Mouse (Mus musculus): ENCODE measurements around the gene Fam78a. TPM values are rescaled to one million over a fixed set of nuclear protein-coding genes. Genes with fewer than 3 reads are reported as not detected.

Fam78a gene
- polyA plus RNA-seq, 1 experiment from 2014 or later, result 0.45 TPM

GRCm38 (mm10) chr2:32081296-32081929, 3.2 kb downstream of the Fam78a start:
- Histone ChIP-seq H3K27me3 (ENCODE audit: control insufficient read depth, insufficient read depth, low read depth, low read length) (peaks cover 33% of the 10 kb centered on the region), H3K36me3 (ENCODE audit: control insufficient read depth, insufficient read depth, low read length) (no peaks in the 10 kb centered on the region), H3K4me3 (ENCODE audit: low read depth, low read length) (no peak overlapping the region), H3K9ac (ENCODE audit: low read depth, low read length) (no peak overlapping the region), H3K4me2 (ENCODE audit: low read length) (no peak overlapping the region), H3K27ac (ENCODE audit: low read length) (no peak overlapping the region), H3K9me3 (replicated peaks; ENCODE audit: control insufficient read depth, low read length, poor library complexity, severe bottlenecking) (no peaks in the 10 kb centered on the region), H3K4me1 (ENCODE audit: control insufficient read depth, insufficient read depth, low read length) (peaks cover 12% of the 10 kb centered on the region; the same call in 1 of the 2 replicates)
- WGBS, result 84% methylated on average over 14 of the region's 14 CpGs
- ATAC-seq, result no peak

- H3K4me2 ChIP-seq (ENCODE audit: low read length), result no peak overlapping the region
- H3K27me3 ChIP-seq (ENCODE audit: control insufficient read depth, insufficient read depth, low read depth, low read length), result peaks cover 33% of the 10 kb centered on the region
- H3K4me1 ChIP-seq (ENCODE audit: control insufficient read depth, insufficient read depth, low read length), result peaks cover 12% of the 10 kb centered on the region; the same call in 1 of the 2 replicates
- ATAC-seq, result no peak
- H3K4me3 ChIP-seq (ENCODE audit: low read depth, low read length), result no peak overlapping the region
- no peaks in the 10 kb centered on the region for H3K9me3 ChIP-seq (replicated peaks; ENCODE audit: control insufficient read depth, low read length, poor library complexity, severe bottlenecking)
- 88% methylated on average over 3 of the region's 3 CpGs for WGBS
- H3K27ac ChIP-seq (ENCODE audit: low read length), result no peak overlapping the region
- no peaks in the 10 kb centered on the region for H3K36me3 ChIP-seq (ENCODE audit: control insufficient read depth, insufficient read depth, low read length)
- no peak overlapping the region for H3K9ac ChIP-seq (ENCODE audit: low read depth, low read length)
These were observed 4.0 kb downstream of the Fam78a start for GRCm38 (mm10) chr2:32080681-32081080.

- Histone ChIP-seq H3K9ac (ENCODE audit: low read depth, low read length) (no peak overlapping the region), H3K27me3 (ENCODE audit: control insufficient read depth, insufficient read depth, low read depth, low read length) (peaks cover 26% of the 10 kb centered on the region), H3K9me3 (replicated peaks; ENCODE audit: control insufficient read depth, low read length, poor library complexity, severe bottlenecking) (no peaks in the 10 kb centered on the region), H3K4me1 (ENCODE audit: control insufficient read depth, insufficient read depth, low read length) (peaks cover 12% of the 10 kb centered on the region; the same call in 1 of the 2 replicates), H3K36me3 (ENCODE audit: control insufficient read depth, insufficient read depth, low read length) (no peaks in the 10 kb centered on the region), H3K4me3 (ENCODE audit: low read depth, low read length) (no peak overlapping the region), H3K4me2 (ENCODE audit: low read length) (no peak overlapping the region), H3K27ac (ENCODE audit: low read length) (no peak overlapping the region)
- WGBS, result 90% methylated on average over 14 of the region's 14 CpGs
- ATAC-seq, result no peak
These were observed 5.4 kb downstream of the Fam78a start for GRCm38 (mm10) chr2:32079191-32079725.

GRCm38 (mm10) chr2:32078522-32078921, 6.1 kb downstream of the Fam78a start:
- no peak overlapping the region for H3K9ac ChIP-seq (ENCODE audit: low read depth, low read length)
- peaks cover 6% of the 10 kb centered on the region; the same call in 1 of the 2 replicates for H3K4me1 ChIP-seq (ENCODE audit: control insufficient read depth, insufficient read depth, low read length)
- no peak for ATAC-seq
- 52% methylated on average over 8 of the region's 8 CpGs for WGBS
- H3K9me3 ChIP-seq (replicated peaks; ENCODE audit: control insufficient read depth, low read length, poor library complexity, severe bottlenecking), result no peaks in the 10 kb centered on the region
- no peak overlapping the region for H3K4me3 ChIP-seq (ENCODE audit: low read depth, low read length)
- peaks cover 19% of the 10 kb centered on the region for H3K27me3 ChIP-seq (ENCODE audit: control insufficient read depth, insufficient read depth, low read depth, low read length)
- no peak overlapping the region for H3K27ac ChIP-seq (ENCODE audit: low read length)
- no peaks in the 10 kb centered on the region for H3K36me3 ChIP-seq (ENCODE audit: control insufficient read depth, insufficient read depth, low read length)
- no peak overlapping the region for H3K4me2 ChIP-seq (ENCODE audit: low read length)

- WGBS, result 79% methylated on average over 10 of the region's 10 CpGs
- Histone ChIP-seq H3K27me3 (ENCODE audit: control insufficient read depth, insufficient read depth, low read depth, low read length) (peaks cover 14% of the 10 kb centered on the region), H3K4me2 (ENCODE audit: low read length) (no peak overlapping the region), H3K4me3 (ENCODE audit: low read depth, low read length) (no peak overlapping the region), H3K9ac (ENCODE audit: low read depth, low read length) (no peak overlapping the region), H3K27ac (ENCODE audit: low read length) (no peak overlapping the region), H3K9me3 (replicated peaks; ENCODE audit: control insufficient read depth, low read length, poor library complexity, severe bottlenecking) (no peaks in the 10 kb centered on the region), H3K4me1 (ENCODE audit: control insufficient read depth, insufficient read depth, low read length) (no peaks in the 10 kb centered on the region; the same call in 1 of the 2 replicates), H3K36me3 (ENCODE audit: control insufficient read depth, insufficient read depth, low read length) (no peaks in the 10 kb centered on the region)
- ATAC-seq, result no peak
These were observed 6.9 kb downstream of the Fam78a start for GRCm38 (mm10) chr2:32077744-32078143.

GRCm38 (mm10) chr2:32075368-32075767, 9.3 kb downstream of the Fam78a start:
- no peak for ATAC-seq

GRCm38 (mm10) chr2:32074404-32074803, 10.3 kb downstream of the Fam78a start:
- H3K4me3 ChIP-seq (ENCODE audit: low read depth, low read length), result no peak overlapping the region
- ATAC-seq, result no peak
- no peaks in the 10 kb centered on the region for H3K27me3 ChIP-seq (ENCODE audit: control insufficient read depth, insufficient read depth, low read depth, low read length)
- H3K4me2 ChIP-seq (ENCODE audit: low read length), result no peak overlapping the region
- no peaks in the 10 kb centered on the region for H3K9me3 ChIP-seq (replicated peaks; ENCODE audit: control insufficient read depth, low read length, poor library complexity, severe bottlenecking)
- no peak overlapping the region for H3K9ac ChIP-seq (ENCODE audit: low read depth, low read length)
- 75% methylated on average over 8 of the region's 8 CpGs for WGBS
- H3K4me1 ChIP-seq (ENCODE audit: control insufficient read depth, insufficient read depth, low read length), result no peaks in the 10 kb centered on the region
- H3K27ac ChIP-seq (ENCODE audit: low read length), result no peak overlapping the region
- no peaks in the 10 kb centered on the region for H3K36me3 ChIP-seq (ENCODE audit: control insufficient read depth, insufficient read depth, low read length)

More at GRCm38 (mm10) chr2:32075368-32075767, 9.3 kb downstream of the Fam78a start:
- Histone ChIP-seq H3K4me1 (ENCODE audit: control insufficient read depth, insufficient read depth, low read length) (no peaks in the 10 kb centered on the region), H3K4me3 (ENCODE audit: low read depth, low read length) (no peak overlapping the region), H3K36me3 (ENCODE audit: control insufficient read depth, insufficient read depth, low read length) (no peaks in the 10 kb centered on the region), H3K9me3 (replicated peaks; ENCODE audit: control insufficient read depth, low read length, poor library complexity, severe bottlenecking) (no peaks in the 10 kb centered on the region), H3K27ac (ENCODE audit: low read length) (no peak overlapping the region), H3K9ac (ENCODE audit: low read depth, low read length) (no peak overlapping the region), H3K27me3 (ENCODE audit: control insufficient read depth, insufficient read depth, low read depth, low read length) (no peaks in the 10 kb centered on the region), H3K4me2 (ENCODE audit: low read length) (no peak overlapping the region)
- 65% methylated on average over 7 of the region's 7 CpGs for WGBS

- Histone ChIP-seq H3K4me2 (ENCODE audit: low read length) (no peak overlapping the region), H3K9ac (ENCODE audit: low read depth, low read length) (no peak overlapping the region), H3K27me3 (ENCODE audit: control insufficient read depth, insufficient read depth, low read depth, low read length) (no peaks in the 10 kb centered on the region), H3K4me3 (ENCODE audit: low read depth, low read length) (no peak overlapping the region), H3K9me3 (replicated peaks; ENCODE audit: control insufficient read depth, low read length, poor library complexity, severe bottlenecking) (no peaks in the 10 kb centered on the region), H3K36me3 (ENCODE audit: control insufficient read depth, insufficient read depth, low read length) (no peaks in the 10 kb centered on the region), H3K4me1 (ENCODE audit: control insufficient read depth, insufficient read depth, low read length) (no peaks in the 10 kb centered on the region), H3K27ac (ENCODE audit: low read length) (no peak overlapping the region)
- WGBS, result 91% methylated on average over 10 of the region's 10 CpGs
- ATAC-seq, result no peak
These were observed 13.9 kb downstream of the Fam78a start for GRCm38 (mm10) chr2:32070747-32071146.

- Histone ChIP-seq H3K4me3 (ENCODE audit: low read depth, low read length) (no peak overlapping the region), H3K9me3 (replicated peaks; ENCODE audit: control insufficient read depth, low read length, poor library complexity, severe bottlenecking) (no peaks in the 10 kb centered on the region), H3K4me2 (ENCODE audit: low read length) (no peak overlapping the region), H3K27me3 (ENCODE audit: control insufficient read depth, insufficient read depth, low read depth, low read length) (no peaks in the 10 kb centered on the region), H3K36me3 (ENCODE audit: control insufficient read depth, insufficient read depth, low read length) (no peaks in the 10 kb centered on the region), H3K27ac (ENCODE audit: low read length) (no peak overlapping the region), H3K9ac (ENCODE audit: low read depth, low read length) (no peak overlapping the region), H3K4me1 (ENCODE audit: control insufficient read depth, insufficient read depth, low read length) (no peaks in the 10 kb centered on the region)
- 56% methylated on average over 28 of the region's 31 CpGs for WGBS
- no peak for ATAC-seq
These were observed 15.6 kb downstream of the Fam78a start for GRCm38 (mm10) chr2:32068811-32069607.

Measured in midbrain, embryonic 16.5 days (tissue).